Mouse (Mus musculus): ENCODE data around the gene Kank4.
"Not testable (repeated sequence)": the region's sequence is repeated elsewhere in the genome, so short reads cannot be mapped to it uniquely, and the experiment has no call there.

Gene Kank4

DNA sequence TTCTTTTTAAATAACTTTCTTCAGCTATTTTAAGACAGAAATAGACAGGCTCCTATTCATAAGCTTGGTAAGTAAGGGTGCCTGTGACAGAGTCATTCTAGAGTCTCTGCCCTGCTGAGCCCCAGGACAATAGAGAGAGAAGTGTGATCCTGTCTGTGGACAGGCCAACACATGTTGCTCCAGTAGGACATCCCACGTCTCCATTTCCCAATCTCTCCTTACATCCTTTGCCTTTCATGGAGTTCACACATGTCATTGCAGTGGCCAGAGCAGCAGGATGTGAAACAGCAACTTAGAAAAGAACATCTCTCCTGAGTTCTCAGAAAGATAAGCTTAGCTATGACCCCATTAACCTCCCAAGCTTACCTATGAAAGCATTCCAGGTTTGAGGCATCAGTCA lies 14.4 kb upstream of the Kank4 start:
- no peak for DNase-seq

DNA sequence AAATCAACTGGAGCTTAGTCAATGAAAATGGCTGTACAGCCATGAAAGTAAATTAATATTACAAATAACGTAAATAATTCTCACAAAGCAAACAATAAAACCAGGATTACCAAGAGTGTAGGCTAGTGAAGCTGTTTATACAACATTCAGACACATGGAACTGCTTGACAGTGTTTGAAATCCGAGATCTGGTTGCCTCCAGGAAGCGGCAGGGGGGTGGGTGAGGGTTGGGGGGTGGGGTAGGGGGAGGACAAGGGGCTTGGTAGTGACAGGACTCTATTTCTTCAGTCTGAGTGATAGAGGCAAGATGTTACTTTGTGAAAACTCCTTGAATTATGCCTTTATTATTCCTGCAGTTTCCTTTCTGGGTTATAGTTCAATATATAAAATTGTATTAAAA lies 9.4 kb upstream of the Kank4 start:
- DNase-seq, result no peak

DNA sequence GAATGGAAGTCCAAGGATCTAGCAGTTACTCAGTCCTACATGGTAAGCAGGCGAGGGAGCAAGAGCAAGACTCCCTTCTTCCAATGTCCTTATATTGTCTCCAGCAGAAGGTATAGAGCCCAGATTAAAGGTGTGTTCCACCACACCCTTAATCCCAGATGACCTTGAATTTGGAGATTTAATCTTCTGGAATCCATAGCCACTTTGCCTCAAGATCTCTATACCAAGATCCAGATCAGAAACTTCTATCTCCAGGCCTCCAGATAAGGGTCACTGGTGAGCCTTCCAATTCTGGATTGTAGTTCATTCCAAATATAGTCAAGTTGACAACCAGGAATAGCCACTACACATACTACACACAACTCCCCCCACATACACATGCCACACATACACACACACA lies 6.4 kb upstream of the Kank4 start, which contains the start of gene I0C0044D17Rik:
Gene I0C0044D17Rik, minus strand, starts transcription at position 101 of the 400 bp plus-strand sequence.
- DNase-seq, result not testable (repeated sequence)

DNA sequence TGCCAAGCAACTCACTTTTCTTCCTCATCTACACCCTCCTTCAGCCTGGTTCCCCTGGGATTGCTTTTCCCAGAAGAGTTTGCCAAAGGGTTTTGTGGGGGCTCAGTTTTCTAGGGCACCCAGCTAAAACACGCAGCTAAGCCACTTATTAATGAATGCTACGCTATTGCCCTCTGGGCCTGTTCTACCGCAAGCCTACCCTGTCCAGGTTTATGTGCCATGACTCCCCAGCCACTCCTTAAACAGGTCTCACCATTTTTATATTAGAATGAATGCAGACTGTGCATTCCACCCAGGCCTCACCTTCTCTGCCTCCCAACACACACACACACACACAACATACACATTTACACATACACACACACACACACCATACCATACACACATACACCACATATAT lies 5.7 kb upstream of the Kank4 start:
- no peak for DNase-seq

DNA sequence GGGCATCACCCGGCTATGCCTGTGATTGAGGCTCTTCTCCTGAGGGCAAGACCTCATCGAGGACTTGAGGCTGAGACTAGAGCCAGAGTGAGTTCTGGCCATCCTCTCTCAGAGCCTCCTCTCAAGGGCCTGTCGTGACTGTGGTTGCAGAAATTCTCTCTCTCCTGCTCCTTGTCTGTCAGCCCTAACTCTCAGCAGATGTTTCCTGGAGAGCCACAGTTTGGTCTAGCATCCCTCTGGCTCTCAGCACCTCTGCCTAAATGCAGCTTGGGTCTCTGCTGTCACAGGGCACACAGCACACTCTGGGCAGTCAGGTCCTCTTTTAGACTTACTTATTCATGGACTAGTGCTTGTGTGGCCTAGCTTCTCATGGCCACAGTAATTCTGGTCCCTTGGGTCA lies 5.1 kb upstream of the Kank4 start:
- no peak for DNase-seq

DNA sequence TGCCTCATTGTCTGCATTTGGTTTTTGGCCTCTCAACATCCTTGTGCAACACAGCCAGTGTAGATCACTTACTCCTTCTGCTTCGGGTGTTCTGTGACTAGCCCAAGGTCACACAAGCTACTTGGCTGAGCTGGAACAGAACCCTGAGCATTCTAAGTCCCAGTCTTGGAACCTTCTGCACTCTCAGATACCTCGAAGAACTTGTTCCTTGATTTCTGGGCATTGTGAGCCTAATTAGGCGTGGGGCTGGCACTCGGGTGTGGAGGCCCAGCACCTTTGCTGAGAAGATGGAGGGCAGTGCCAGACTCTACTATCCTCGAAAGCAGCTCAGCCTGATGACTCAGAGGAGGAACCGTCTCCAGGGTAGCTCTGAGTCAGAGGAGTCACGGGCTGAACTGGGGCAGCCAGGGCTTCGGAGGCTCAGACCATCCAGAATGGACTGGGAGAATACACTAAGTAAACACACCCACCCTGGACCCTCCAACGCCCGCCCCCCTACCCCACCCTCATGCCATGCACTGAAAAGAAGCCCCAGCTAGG lies 1.9 kb upstream of the Kank4 start:
- DNase-seq, result no peak

DNA sequence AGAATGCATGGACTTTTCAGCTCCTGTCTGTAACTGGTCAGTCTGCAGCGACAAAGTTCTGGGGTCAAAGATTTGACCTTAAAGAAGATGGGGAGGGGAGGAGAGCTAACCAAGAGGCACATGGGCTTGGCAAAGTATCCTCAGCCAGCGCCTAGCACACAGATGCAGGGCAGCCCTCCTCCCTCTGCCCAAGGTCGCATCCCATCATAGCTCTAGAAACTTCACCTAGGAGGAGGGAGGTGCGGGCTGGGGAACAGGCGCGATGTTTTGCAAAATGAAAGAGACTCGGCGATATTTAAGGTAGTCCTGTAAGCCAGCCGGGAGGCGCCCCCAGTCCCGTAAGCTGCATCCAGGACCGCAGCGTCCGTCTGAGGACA lies 542 bp downstream of the Kank4 start:
- DNase-seq, result peak in 1 of 2 experiments; percentile 23

DNA sequence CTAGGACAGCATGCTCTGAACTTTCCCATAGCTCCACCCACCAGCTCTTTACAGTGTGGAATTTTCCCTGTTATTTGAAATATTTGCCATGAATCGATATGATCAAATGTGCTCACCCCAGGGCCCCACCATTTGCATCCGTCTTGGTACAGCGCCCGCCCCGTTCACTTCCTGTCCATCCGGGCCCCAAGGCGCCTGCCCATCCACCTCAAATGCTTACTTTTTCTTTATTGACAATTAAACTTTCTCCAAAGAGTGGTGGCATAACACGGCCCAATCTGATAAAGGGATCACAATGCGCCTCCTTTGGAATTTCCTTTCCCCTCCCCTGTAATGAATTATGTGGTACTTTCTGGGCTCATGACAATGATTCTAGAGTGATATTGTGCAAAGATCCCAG lies 11.0 kb downstream of the Kank4 start:
- peak in 1 of 2 experiments; percentile 28 for DNase-seq

DNA sequence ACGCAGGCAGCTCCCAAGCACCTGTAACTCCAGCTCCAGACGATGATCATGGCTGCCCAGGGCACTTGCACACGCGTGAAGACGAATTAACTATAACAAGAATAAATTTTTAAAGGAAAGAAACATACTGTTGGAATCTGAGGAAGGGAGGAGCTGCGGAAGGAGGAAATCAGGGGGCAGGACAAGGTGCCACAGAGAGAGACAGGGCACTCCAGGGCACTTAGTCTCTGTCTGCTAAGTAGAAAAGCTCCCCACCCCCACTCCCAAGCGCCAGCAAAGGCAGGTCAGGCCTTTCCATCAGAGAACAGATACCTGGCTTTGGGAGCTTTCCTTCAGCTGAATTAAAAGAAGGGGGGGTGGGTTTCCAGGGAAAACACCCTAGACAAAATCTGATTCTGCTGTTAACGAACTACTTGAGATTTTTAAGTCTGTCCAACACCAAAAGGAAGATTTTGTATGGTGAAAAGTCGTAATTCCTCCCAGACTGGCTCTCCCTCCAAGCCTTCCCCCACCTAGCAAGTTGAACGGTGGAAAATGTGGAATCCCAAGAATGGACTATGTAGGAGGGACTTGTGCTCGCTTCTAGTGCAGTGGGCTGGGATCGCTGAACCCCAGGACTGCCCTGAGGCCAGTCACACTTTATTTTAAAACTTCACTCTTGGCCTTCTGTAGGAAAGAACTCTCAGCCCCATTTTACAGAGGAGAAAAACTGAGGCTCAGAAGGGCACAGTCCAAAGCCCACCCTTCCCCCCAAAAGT lies 11.9 kb downstream of the Kank4 start:
- peak in 1 of 2 experiments; percentile 26 for DNase-seq

DNA sequence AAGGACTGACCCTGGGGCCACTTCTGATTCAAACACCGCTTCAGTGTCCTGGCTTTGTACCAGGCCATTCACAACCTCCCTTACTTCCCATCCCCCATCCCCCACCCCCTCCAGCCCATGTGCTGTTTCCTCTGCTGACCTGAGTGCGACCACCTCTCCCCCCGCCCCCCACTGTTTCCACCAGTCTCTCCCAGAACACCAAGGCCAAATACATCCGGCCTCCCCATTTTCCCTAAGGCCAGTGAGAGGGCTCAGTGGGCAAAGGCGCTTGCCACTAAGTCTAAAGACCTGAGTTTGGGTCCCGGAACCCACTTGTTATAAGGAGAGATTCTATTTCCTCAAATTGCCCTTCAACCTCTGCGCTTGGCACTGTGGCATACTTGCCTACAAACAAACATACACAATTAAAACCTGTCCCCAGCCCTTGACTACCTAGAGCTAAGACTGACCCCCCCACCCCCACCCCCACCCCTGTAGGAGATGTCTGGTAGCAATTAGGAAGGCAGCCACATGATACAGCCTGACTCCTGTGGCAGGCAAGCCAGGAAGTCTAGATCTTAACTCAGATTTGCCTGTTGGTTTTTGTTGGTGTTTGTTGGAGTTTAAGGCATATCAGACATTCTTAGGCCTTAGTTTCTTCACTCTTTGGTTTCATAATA lies 12.7 kb downstream of the Kank4 start:
- no peak for DNase-seq

DNA sequence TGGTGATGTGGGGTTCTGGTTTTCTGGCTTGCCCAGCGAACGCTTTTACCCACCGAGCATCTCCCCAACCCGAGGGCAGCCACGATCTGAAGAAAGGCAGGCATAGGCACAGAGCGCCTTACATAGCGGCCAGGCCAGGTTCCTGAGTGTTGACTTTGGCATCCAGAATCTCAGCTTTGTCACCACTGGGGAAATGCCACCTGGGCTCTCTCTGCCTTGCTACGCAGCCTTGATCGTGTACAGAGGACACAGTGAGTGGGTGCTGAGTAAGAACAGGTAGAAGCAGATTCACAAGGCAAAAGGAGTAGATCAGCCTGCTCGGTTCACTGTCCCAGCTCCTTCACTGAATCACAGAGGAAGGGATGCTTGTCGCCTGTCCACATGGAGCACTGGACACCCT lies 15.6 kb downstream of the Kank4 start:
- no peak for DNase-seq

DNA sequence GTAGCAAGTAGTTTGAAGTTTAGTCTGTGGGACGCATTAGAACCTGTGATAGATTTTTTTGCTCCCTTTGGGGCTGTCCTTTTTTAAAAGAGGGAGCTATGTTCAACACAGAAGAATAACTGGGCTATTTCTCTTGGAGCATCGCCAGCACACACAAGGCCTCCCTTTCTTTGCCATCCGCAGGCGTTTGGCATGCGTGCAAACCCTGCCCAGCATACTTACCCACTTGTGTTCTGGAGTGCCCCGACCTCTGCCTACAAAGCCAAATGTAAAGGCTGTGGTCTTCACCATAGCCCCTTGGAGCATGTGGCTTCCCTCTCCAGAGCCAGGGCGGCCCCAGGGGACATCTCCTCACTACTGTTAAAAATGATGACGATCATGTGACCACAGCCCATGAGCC lies 16.5 kb downstream of the Kank4 start:
- peak in 1 of 2 experiments; percentile 37 for DNase-seq

DNA sequence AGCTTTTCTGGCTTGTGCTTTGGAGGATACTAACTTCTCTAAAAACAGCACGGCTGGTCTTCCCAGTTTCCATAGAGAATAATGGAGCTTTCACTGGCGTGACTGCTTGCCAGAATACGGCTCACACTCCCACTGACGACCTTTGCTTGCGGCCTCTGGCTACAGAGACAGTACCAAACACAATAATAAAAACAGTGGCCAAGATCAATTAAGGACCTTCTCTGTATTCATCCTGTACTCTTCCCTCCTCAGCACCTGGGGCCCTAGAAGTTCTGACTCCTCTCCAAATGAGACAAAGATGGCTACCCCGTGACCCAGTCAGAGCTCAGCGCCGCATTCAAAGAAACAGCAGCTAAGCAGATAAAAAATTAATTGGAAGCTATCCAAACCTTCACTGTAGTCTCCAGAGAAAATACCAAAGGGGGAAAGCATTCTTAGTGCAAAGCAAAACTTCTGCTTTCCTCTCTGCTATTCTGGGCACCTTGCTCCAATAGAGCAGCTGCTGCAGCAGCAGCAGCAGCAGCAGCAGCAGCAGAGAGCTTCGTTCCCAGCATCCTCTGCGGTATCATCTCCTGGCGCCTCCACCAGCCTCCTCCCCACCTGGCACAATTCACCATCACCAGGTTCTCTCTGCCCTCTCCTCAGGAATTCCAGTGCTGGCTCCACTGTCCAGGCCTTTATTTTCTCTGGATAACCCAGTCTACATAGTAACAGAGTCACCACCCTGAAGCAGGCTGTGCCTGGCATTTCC lies 20.6 kb downstream of the Kank4 start:
- peak; percentile 56 to 68 for DNase-seq

DNA sequence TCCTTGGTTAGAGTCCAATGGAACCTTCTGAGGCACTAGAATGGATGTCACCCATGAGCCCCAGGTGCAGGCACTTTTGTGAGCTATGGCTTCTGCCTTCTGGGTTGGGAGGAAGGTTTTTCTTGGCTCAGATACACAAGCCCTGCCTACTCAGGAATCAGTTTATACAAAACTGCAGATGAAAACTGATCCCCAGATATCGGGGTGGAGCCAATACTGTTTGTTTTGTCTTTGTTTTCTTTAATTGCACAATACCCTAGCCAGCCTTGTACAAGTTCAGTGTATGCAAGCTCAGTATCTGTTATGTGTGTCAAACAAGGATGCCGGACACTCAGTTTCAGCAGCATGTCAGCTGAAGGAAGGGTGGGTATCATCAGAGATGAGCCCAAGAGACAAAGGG lies 22.1 kb downstream of the Kank4 start:
- DNase-seq, result no peak

DNA sequence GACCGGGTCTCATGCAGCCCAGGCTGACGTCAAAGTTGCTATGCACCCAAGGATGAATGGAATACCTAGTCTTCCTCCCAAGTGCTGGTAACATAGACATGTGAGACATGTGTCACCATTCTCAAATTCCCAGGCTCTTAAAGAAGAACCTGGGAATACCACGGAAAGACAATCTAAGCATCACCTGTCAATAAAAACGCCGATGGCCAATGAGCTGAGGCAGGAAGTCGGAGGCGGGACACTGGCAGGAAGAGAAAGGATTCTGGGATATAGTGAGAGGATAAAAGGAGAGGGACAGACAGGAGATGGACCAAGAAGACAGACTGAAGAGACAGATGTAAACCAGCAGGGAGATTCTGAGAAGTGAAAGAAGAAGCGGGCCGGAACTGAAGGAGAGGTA lies 23.9 kb downstream of the Kank4 start:
- DNase-seq, result no peak

DNA sequence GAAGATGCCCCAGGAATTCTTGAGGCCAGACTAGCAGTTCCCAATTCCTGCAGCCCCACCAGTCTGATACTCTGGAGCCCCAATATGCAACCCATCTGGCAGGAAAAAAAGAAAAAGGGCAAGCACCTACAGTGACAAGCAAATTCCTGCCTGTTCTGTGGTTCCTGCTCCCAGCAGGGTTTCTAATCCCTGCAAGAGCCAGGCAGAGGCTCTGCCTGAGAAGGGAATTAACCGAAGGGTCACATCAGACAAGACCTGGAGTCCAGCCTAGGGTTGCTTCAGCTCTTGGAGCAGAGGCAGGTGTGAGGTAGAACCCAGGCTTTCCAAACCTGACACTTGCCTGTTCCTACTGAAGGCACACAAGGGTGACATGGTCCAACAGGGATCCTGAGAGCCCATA lies 26.6 kb downstream of the Kank4 start:
- DNase-seq, result no peak

DNA sequence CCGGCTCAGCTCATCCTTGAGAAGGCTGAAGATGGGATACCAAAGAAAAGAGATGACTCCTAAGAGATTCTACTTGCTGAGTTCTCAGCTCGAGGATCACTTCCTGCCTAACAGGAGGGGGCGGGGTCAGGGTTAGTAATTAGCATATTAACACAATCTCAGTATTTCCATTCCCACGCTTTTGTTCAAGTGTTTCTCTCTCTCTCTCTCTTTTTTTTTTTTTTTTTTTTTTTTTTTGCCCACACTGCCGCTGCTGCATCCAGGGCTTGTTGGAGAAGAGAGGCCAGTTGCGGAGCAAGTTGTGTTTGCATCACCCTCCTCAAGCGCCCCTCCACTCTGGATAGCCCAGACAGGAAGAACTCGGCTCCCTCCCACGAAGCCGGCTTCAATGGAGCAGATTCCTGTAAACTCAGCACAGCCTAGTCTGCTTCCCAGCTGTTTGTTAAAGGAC lies 27.5 kb downstream of the Kank4 start:
- DNase-seq, result peak; percentile 61 to 71

DNA sequence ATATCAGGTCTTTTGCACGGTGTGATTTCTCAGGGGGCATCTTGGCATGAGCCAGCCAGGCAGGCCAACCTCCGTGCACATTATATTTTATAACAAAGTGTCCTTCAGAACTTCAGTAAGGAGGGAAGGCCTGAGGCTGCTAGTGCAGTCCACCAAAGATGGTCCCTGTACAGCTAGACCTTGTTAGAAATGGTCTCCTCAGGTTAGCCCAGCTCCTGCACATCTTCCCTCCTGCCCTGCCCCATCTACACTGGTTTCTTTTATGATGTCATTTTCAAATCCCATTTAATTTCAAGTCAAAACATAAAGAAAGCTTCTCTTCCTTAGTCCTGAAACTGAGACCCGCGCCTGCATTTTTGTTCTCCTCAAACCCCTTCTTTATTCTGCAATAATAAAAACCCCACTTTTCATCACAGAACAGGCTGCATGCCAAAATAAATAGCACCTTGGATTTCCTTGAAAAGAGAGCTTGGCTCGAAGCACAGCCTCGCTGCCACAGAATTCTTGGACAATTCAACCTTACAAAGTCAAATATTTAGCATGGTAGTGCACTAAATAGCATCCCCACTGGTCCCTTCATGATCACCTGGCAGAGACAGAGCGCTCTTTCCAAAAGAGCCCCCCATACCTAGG lies 28.1 kb downstream of the Kank4 start:
- no peak for DNase-seq

DNA sequence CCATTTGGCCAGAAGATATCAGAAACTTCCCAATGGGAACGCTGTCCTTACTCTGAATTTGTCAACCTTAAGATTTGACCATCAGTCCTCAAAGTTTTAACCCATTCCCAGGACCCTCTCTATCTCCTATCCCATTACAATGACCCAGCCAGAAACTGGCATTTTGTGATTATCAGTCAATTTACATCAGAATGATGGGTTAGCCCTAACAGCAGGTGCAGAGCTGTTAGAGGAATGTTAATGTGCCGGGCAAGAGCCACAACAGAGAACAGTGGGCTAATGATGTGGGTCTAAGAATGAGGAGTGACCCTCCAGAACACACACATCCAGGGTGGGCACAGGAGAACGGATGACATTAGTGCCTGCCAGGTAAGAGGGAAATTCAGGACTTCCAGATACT lies 31.1 kb downstream of the Kank4 start:
- DNase-seq, result no peak

DNA sequence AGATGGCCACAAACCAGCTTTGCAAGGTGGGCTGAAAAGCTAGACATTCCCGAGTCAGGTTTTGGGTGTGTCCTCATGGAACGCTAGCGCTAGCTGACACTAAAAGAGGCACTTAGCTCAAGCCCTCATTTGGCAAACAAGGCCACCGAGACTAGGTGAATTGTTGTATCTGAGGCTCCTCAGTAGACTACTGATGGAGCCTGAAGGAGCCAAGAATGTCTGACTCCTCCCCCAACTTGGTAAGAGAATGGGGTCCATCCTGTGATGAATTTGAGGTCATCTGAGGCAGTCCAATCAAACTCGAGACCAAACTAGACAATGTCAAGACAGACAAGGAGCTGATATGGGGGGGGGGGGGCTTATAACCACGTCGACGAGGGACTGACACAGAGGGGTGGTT lies 31.5 kb downstream of the Kank4 start:
- DNase-seq, result no peak

DNA sequence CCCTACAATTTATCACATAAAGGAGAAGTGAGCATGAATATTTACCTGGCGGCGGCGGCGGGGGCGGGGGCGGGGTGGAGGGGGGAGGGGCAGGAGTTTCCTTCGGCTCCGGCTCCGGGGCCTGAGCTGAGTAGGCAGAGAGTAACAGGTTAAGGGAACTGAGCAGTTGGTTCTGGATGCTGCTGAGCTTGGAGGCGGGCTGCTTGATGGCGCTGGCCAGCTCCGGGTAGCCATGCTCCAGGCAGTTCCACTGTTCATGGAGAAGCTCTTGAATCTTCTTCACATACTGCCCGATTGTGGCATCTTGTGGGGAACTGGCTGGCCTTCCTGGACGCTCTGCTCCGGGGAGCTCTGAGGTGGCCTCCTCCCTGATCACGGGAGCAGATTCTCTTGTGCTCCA lies 39.1 kb downstream of the Kank4 start:
- no peak for DNase-seq

DNA sequence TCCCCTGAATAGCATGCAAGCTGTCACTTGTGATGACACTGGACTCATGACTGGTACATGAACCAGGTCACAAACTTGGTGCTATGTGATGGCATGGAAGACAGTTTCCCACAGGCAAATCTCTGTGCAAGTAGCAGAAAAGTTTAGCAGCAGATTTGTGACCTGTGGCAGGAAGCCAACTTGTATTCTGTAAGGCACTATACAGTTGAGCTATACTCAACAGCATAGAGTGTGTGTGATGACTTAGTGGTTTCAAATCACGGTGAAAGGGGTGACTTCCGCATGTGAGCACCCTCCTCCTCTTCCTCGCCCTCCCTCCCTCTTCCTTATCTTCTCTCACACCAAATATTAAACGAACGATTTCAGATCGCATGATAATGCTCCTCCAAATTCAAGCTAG lies 39.9 kb downstream of the Kank4 start:
- DNase-seq, result no peak
